Mouse (Mus musculus) liver, embryonic 14.5 days (tissue): ENCODE measurements at regions not wholly inside any gene's neighbourhood (a gene's known extent, or its start where the extent isn't known, plus 50 kb on each side); places are given as distances from the start of the nearest gene placed in this dataset.

Source experiments
- ATAC-seq: fragments of 200-750 bp; cut with Nextera tagmentation; 2 replicates; pipeline ENCODE4 v1.8.0; 2017; ENCODE audit warnings: moderate number of reproducible peaks, mild to moderate bottlenecking, moderate library complexity; ENCODE audit not compliant: insufficient read depth
- DNase-seq, 3 experiments: peaks; one replicate each; pipeline ENCODE4 v3.0.0-alpha.2; 2012 to 2013; ENCODE audit warnings: low read depth in 3 of 3, low spot score in 3 of 3
- H3K27ac ChIP-seq: fragments of 300-500 bp; sonication (generic); 2 replicates; pipeline ENCODE4 v1.5.1; 2014; ENCODE audit warnings: moderate library complexity, mild to moderate bottlenecking, control low read depth, inconsistent platforms
- H3K27me3 ChIP-seq: fragments of 300-500 bp; sonication (generic); 2 replicates; pipeline ENCODE4 v1.6.1; 2014; ENCODE audit warnings: mild to moderate bottlenecking, low read length, moderate library complexity; ENCODE audit not compliant: control insufficient read depth, insufficient read depth
- H3K36me3 ChIP-seq: fragments of 300-500 bp; sonication (generic); replicated peaks from 2 replicates; pipeline ENCODE4 v1.6.1; 2014; ENCODE audit warnings: low read depth; ENCODE audit not compliant: control insufficient read depth, insufficient read depth
- H3K4me1 ChIP-seq, 2 experiments: fragments of 200-500 bp in 1 of 2; fragments of 300-500 bp in 1 of 2; sonication (generic) in 1 of 2; replicated peaks; 2 replicates each; pipeline ENCODE4 v1.6.1; 2012 to 2014; ENCODE audit warnings: antibody characterized with exemption in 1 of 2, inconsistent platforms in 1 of 2, low read length in 1 of 2; ENCODE audit not compliant: control insufficient read depth in 2 of 2, insufficient read depth in 2 of 2
- H3K4me2 ChIP-seq: fragments of 300-500 bp; sonication (generic); 2 replicates; pipeline ENCODE4 v1.6.1; 2014; ENCODE audit warnings: low read depth, mild to moderate bottlenecking, control low read depth, moderate library complexity
- H3K4me3 ChIP-seq, 2 experiments: fragments of 200-500 bp in 1 of 2; fragments of 300-500 bp in 1 of 2; sonication (generic) in 1 of 2; 2 replicates each; pipeline ENCODE4 v1.5.1; 2012 to 2014; ENCODE audit warnings: low read depth in 2 of 2, low read length in 2 of 2, mild to moderate bottlenecking in 2 of 2, control low read depth in 1 of 2, inconsistent platforms in 1 of 2, moderate library complexity in 1 of 2; ENCODE audit not compliant: insufficient read depth in 1 of 2
- H3K9ac ChIP-seq: fragments of 300-500 bp; sonication (generic); replicated peaks from 2 replicates; pipeline ENCODE4 v1.6.1; 2014; ENCODE audit warnings: mild to moderate bottlenecking, control low read depth, moderate library complexity
- H3K9me3 ChIP-seq: fragments of 300-500 bp; sonication (generic); 2 replicates; pipeline ENCODE4 v1.6.1; 2016; ENCODE audit warnings: low read length, mixed read lengths; ENCODE audit not compliant: control insufficient read depth
- CTCF ChIP-seq: IDR thresholded peaks from 2 replicates; pipeline ENCODE4 v1.5.1; 2016; ENCODE audit warnings: antibody characterized with exemption, low read depth, control low read depth
- EP300 ChIP-seq: IDR thresholded peaks from 2 replicates; pipeline ENCODE4 v1.6.1; 2016; ENCODE audit warnings: antibody characterized with exemption, low read depth
- WGBS: fragments of 180-500 bp; shearing (Covaris S2); extraction: QIAGEN DNeasy Blood & Tissue Kit; methylation state at CpG from one replicate; pipeline ENCODE4 v1.1.7; 2014; ENCODE audit not compliant: insufficient replicate concordance; 5-methylcytosine and 5-hydroxymethylcytosine counted together

GRCm38 (mm10) chr3:104274718-104275302, 54.6 kb upstream of the Magi3 start:
- Histone ChIP-seq H3K4me2 (no peak overlapping the region), H3K9ac (no peak overlapping the region), H3K9me3 (no peaks in the 10 kb centered on the region), H3K4me1 (0 out of 4 replicates have a peak, but pooled peaks cover 0 to 4% of the 10 kb centered on the region in 2 experiments), H3K27ac (no peak overlapping the region), H3K27me3 (no peaks in the 10 kb centered on the region), H3K36me3 (no peaks in the 10 kb centered on the region), H3K4me3 (no peak overlapping the region)
- DNase-seq (no peak), ATAC-seq (no peak)
- no peak for TF ChIP-seq EP300
- WGBS: 22% methylated on average over 1 of the region's 1 CpGs

- H3K9me3 ChIP-seq: no peaks in the 10 kb centered on the region
- no peaks in the 10 kb centered on the region for H3K27me3 ChIP-seq
- H3K4me2 ChIP-seq: no peak overlapping the region
- no peak overlapping the region for H3K27ac ChIP-seq
- no peak overlapping the region for H3K9ac ChIP-seq
- DNase-seq: no peak
- ATAC-seq: no peak
- TF ChIP-seq CTCF (no peak), EP300 (no peak)
- H3K4me1 ChIP-seq: 0 out of 4 replicates have a peak, but pooled peaks cover 0 to 4% of the 10 kb centered on the region in 2 experiments
- no peak overlapping the region for H3K4me3 ChIP-seq
- H3K36me3 ChIP-seq: no peaks in the 10 kb centered on the region
Measured at GRCm38 (mm10) chr3:104274084-104274483, 53.9 kb upstream of the Magi3 start.
